Mouse (Mus musculus) olfactory bulb, adult 2 months (tissue): ENCODE results near the gene Rnf130.

Experiments used
- CTCF ChIP-seq: fragments of 200-500 bp; IDR thresholded peaks from 2 replicates; pipeline ENCODE4 v1.5.1; 2012; ENCODE audit warnings: low read depth, mild to moderate bottlenecking, low read length, moderate library complexity; ENCODE audit not compliant: insufficient read depth
- POLR2A ChIP-seq: fragments of 200-500 bp; IDR thresholded peaks from 2 replicates; pipeline ENCODE4 v1.6.1; 2012; ENCODE audit warnings: mild to moderate bottlenecking, low read depth, low read length, moderate library complexity; ENCODE audit not compliant: insufficient read depth

DNA sequence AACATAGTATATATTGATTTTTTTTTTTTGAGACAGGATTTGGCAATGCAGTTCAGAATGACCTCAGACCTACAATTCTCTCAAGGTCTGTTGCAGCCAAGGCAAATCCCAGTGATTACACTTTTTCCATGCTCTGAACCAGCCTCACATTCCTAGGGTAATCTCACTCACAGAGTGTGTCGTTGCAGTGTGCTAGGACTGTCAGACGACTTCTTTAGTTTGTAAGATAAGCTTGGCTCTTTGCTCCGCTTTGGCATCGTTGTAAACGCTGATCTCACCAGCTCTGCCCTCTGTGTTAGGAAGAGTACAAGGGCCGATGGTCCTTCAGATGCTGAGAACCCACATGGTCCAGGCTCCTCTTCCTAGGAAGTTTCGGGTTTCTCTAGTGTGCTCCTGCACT, 80.9 kb downstream of the Rnf130 start:
- TF ChIP-seq CTCF (no peak), POLR2A (no peak)
